Mouse (Mus musculus) brain, embryonic 14.5 days (tissue): Measurements from ENCODE around the gene Fads3.

Experiments used
- CTCF ChIP-seq: fragments of 200-500 bp; IDR thresholded peaks from 2 replicates; pipeline ENCODE4 v1.5.1; 2012; ENCODE audit warnings: inconsistent platforms, mild to moderate bottlenecking, moderate library complexity, borderline replicate concordance; ENCODE audit not compliant: insufficient read depth, insufficient read length; ENCODE audit errors: extremely low read depth
- POLR2A ChIP-seq: fragments of 200-500 bp; IDR thresholded peaks from 2 replicates; pipeline ENCODE4 v1.6.1; 2012; ENCODE audit warnings: mild to moderate bottlenecking, inconsistent platforms, borderline replicate concordance; ENCODE audit not compliant: poor library complexity, insufficient read depth, insufficient read length, severe bottlenecking; ENCODE audit errors: extremely low read depth

GRCm38 (mm10) chr19:10046983-10047382 lies 5.6 kb downstream of the Fads3 start:
- TF ChIP-seq POLR2A, result no peak
- TF ChIP-seq CTCF, result no peak
